Mouse (Mus musculus): ENCODE measurements around the gene Bnip1.

Gene Bnip1

GRCm38 (mm10) chr17:26839718-26840438, 59.0 kb downstream of the Bnip1 start:
- DNase-seq (ENCODE audit: low read depth, low spot score): no peak

GRCm38 (mm10) chr17:26840439-26840780, 59.5 kb downstream of the Bnip1 start:
- no peak for DNase-seq (ENCODE audit: low read depth, low spot score)

GRCm38 (mm10) chr17:26840922-26841731, 60.3 kb downstream of the Bnip1 start:
- DNase-seq (ENCODE audit: low read depth, low spot score): no peak

GRCm38 (mm10) chr17:26841981-26842380, 61.1 kb downstream of the Bnip1 start:
- no peak for DNase-seq (ENCODE audit: low read depth, low spot score)

All from forelimb bud, embryonic 11.5 days (tissue).